Mouse (Mus musculus): ENCODE measurements around the gene Spag9. TPM values are rescaled to one million over a fixed set of nuclear protein-coding genes. Genes with fewer than 3 reads are reported as not detected.

Spag9 gene
- polyA plus RNA-seq, 1 experiment from 2014 or later = 86.6 TPM

GRCm38 (mm10) chr11:94146049-94146605 is 150.2 kb downstream of the Spag9 start:
- Histone ChIP-seq H3K4me3 (ENCODE audit: low read depth, low read length) (no peak overlapping the region), H3K27ac (ENCODE audit: low read depth, low read length) (no peak overlapping the region), H3K27me3 (ENCODE audit: control insufficient read depth, insufficient read depth, low read length) (peaks cover 3% of the 10 kb centered on the region; the same call in 1 of the 2 replicates), H3K9me3 (ENCODE audit: control insufficient read depth, low read length) (no peaks in the 10 kb centered on the region), H3K4me2 (ENCODE audit: low read depth) (no peak overlapping the region), H3K4me1 (ENCODE audit: control insufficient read depth, insufficient read depth, low read length) (peaks cover 3% of the 10 kb centered on the region; the same call in 1 of the 2 replicates), H3K9ac (ENCODE audit: low read length) (no peak overlapping the region), H3K36me3 (ENCODE audit: control insufficient read depth, insufficient read depth, low read length) (no peaks in the 10 kb centered on the region)
- DNase-seq (ENCODE audit: low spot score) (no peak), ATAC-seq (ENCODE audit: insufficient read depth, low FRiP score, low TSS enrichment) (no peak)
- 90% methylated on average over 14 of the region's 14 CpGs for WGBS

DNA sequence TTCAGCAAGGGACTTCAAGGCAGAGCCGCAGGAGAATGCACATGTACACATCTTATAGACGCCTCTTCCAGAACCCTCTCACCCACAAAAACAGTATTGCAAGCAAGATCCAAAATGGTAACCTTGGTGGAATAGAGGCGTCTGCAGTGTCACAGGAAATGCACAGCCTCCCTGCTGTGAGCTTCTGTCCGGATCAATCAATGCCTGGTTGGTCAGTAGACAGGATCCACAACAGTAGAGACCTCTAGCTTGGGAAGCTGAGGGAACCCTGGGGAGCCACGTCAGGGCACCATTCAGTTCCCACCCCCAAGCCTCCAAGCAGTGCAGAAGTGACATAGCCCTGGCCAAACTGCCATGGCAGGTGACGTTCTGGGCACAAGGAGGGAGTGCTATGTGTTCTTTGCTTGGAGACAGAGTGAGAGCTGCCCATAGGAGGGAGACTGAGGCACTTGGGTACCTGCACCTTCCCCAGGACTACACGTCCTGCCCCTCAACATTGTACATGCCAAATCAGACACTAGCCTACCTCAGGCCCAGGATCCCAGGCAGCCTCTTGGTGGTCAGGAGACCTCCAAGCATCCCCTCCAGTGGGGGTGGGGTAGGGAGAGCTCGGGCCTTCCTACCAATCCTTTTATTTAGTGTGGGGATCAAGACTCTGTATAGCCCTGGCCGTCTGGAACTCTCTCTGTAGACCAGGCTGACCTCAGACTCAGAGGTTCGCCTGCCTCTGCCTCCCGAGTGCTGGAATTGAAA is 151.0 kb downstream of the Spag9 start:
- H3K4me2 ChIP-seq (ENCODE audit: low read depth) = no peak overlapping the region
- H3K9ac ChIP-seq (ENCODE audit: low read length) = no peak overlapping the region
- no peaks in the 10 kb centered on the region for H3K9me3 ChIP-seq (ENCODE audit: control insufficient read depth, low read length)
- no peak overlapping the region for H3K4me3 ChIP-seq (ENCODE audit: low read depth, low read length)
- peaks cover 3% of the 10 kb centered on the region; the same call in 1 of the 2 replicates for H3K27me3 ChIP-seq (ENCODE audit: control insufficient read depth, insufficient read depth, low read length)
- H3K36me3 ChIP-seq (ENCODE audit: control insufficient read depth, insufficient read depth, low read length) = no peaks in the 10 kb centered on the region
- 72% methylated on average over 11 of the region's 11 CpGs for WGBS
- no peak overlapping the region for H3K27ac ChIP-seq (ENCODE audit: low read depth, low read length)
- H3K4me1 ChIP-seq (ENCODE audit: control insufficient read depth, insufficient read depth, low read length) = peaks cover 3% of the 10 kb centered on the region; the same call in 1 of the 2 replicates
- DNase-seq (ENCODE audit: low spot score) = no peak
- no peak for ATAC-seq (ENCODE audit: insufficient read depth, low FRiP score, low TSS enrichment)

DNA sequence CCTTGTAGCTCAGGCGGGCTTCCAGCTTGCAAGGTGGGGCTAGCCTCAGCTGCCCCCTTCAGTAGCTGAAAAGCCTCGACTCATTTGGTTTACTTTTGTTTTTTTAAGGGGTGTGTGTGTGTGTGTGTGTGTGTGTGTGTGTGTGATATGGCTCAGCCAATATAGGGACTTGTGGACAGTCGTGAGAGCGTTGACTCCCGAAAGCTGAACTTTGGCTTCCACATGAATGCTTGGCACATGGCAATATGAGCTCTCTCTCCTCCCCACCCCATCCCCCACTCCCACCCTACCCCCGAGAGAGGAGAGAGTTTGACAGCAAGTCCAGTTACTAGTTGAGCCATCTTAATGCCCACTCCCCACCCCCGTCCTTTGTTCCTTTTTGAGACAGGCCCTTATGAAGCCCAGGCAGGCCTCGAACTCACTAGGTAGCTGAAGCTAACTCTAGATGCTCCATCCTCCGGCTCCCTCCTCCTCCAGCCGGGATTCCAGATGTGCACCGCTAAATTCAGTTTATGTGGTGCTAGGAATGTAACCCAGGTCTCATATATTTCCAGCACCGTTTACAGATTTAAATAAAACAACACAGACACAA is 152.3 kb downstream of the Spag9 start:
- peaks cover 3% of the 10 kb centered on the region; the same call in 1 of the 2 replicates for H3K27me3 ChIP-seq (ENCODE audit: control insufficient read depth, insufficient read depth, low read length)

GRCm38 (mm10) chr11:94148931-94149491 is 153.1 kb downstream of the Spag9 start:
- H3K27me3 ChIP-seq (ENCODE audit: control insufficient read depth, insufficient read depth, low read length) = peaks cover 3% of the 10 kb centered on the region; the same call in 1 of the 2 replicates
- no peaks in the 10 kb centered on the region for H3K9me3 ChIP-seq (ENCODE audit: control insufficient read depth, low read length)
- H3K4me3 ChIP-seq (ENCODE audit: low read depth, low read length) = peak overlapping the region; percentile 36
- 0 out of 2 replicates have a peak overlapping the region, but pooled peaks have one; percentile 23 for H3K27ac ChIP-seq (ENCODE audit: low read depth, low read length)
- peaks cover 3% of the 10 kb centered on the region; the same call in 1 of the 2 replicates for H3K4me1 ChIP-seq (ENCODE audit: control insufficient read depth, insufficient read depth, low read length)
- ATAC-seq (ENCODE audit: insufficient read depth, low FRiP score, low TSS enrichment) (peak; percentile 75), DNase-seq (ENCODE audit: low spot score) (peak; percentile 60)
- H3K9ac ChIP-seq (ENCODE audit: low read length) = peak overlapping the region; percentile 83
- 1% methylated on average over 46 of the region's 46 CpGs for WGBS
- H3K4me2 ChIP-seq (ENCODE audit: low read depth) = peak overlapping the region; percentile 68
- H3K36me3 ChIP-seq (ENCODE audit: control insufficient read depth, insufficient read depth, low read length) = no peaks in the 10 kb centered on the region

More for the DNA sequence above, 152.3 kb downstream of the Spag9 start:
- Histone ChIP-seq H3K4me1 (ENCODE audit: control insufficient read depth, insufficient read depth, low read length) (peaks cover 3% of the 10 kb centered on the region; the same call in 1 of the 2 replicates), H3K9me3 (ENCODE audit: control insufficient read depth, low read length) (no peaks in the 10 kb centered on the region), H3K9ac (ENCODE audit: low read length) (no peak overlapping the region), H3K27ac (ENCODE audit: low read depth, low read length) (no peak overlapping the region), H3K4me2 (ENCODE audit: low read depth) (no peak overlapping the region; the same call in 1 of the 2 replicates), H3K36me3 (ENCODE audit: control insufficient read depth, insufficient read depth, low read length) (no peaks in the 10 kb centered on the region), H3K4me3 (ENCODE audit: low read depth, low read length) (no peak overlapping the region)
- ATAC-seq (ENCODE audit: insufficient read depth, low FRiP score, low TSS enrichment) (no peak), DNase-seq (ENCODE audit: low spot score) (peak; percentile 34)
- 52% methylated on average over 12 of the region's 12 CpGs for WGBS

- Histone ChIP-seq H3K4me2 (ENCODE audit: low read depth) (peak overlapping the region; percentile 68), H3K9ac (ENCODE audit: low read length) (peak overlapping the region; percentile 83), H3K27me3 (ENCODE audit: control insufficient read depth, insufficient read depth, low read length) (peaks cover 3% of the 10 kb centered on the region; the same call in 1 of the 2 replicates), H3K9me3 (ENCODE audit: control insufficient read depth, low read length) (no peaks in the 10 kb centered on the region), H3K27ac (ENCODE audit: low read depth, low read length) (0 out of 2 replicates have a peak overlapping the region, but pooled peaks have one; percentile 23), H3K36me3 (ENCODE audit: control insufficient read depth, insufficient read depth, low read length) (no peaks in the 10 kb centered on the region), H3K4me1 (ENCODE audit: control insufficient read depth, insufficient read depth, low read length) (peaks cover 3% of the 10 kb centered on the region; the same call in 1 of the 2 replicates), H3K4me3 (ENCODE audit: low read depth, low read length) (peak overlapping the region; percentile 36)
- peak; percentile 60 for DNase-seq (ENCODE audit: low spot score)
- ATAC-seq (ENCODE audit: insufficient read depth, low FRiP score, low TSS enrichment) = peak; percentile 23; the same call in 1 of the 2 replicates
- 25% methylated on average over 16 of the region's 16 CpGs for WGBS
Observed at GRCm38 (mm10) chr11:94149509-94150259, 153.8 kb downstream of the Spag9 start.

DNA sequence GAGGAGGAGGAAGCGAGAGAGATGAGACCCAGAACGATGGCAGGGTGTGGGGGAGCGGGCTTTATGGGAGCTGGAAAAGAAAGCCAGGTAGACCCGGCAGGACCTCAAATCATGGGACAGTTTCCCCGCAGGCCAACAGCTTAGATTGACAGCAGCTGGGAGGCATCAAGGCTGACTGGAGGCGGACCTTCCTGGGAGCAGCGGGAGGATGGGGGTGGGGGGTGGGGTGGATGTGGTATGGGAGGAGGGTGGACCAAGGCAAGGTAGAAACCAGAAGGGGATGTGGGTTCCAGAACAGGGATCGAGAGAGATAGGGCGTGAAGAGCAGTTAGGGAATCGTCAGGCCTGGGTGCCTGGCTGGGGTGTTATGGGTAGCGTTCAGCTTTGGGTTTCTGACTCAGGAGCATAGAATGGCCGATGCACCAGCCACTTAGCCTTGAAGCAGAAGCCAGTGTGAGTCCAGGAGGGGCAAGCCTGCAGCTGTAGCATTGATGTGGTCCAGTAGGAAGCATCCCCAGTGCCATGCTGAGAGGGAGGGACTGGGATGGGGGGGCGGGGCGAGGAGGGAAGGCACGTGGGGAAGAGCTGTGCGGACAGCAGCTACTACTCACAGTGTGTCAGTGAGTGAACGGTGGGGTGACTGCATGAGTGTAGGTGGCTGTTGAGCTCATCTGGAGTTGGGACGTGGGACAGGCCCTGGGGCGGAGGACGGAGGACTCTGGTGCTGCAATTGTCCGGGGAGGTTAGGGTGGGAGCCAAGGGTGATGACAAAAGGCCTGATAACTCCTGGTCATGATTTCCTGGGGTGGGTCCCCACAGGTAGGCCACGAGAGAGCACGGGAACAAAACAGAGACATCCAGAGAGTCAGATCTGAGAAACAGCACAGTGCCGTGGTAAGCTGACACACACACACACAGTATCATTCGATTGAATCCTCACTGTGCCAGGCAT is 154.9 kb downstream of the Spag9 start:
- peaks cover 3% of the 10 kb centered on the region; the same call in 1 of the 2 replicates for H3K27me3 ChIP-seq (ENCODE audit: control insufficient read depth, insufficient read depth, low read length)
- H3K4me2 ChIP-seq (ENCODE audit: low read depth) = no peak overlapping the region
- H3K9me3 ChIP-seq (ENCODE audit: control insufficient read depth, low read length) = no peaks in the 10 kb centered on the region
- no peaks in the 10 kb centered on the region for H3K36me3 ChIP-seq (ENCODE audit: control insufficient read depth, insufficient read depth, low read length)
- 33% methylated on average over 25 of the region's 25 CpGs for WGBS
- H3K27ac ChIP-seq (ENCODE audit: low read depth, low read length) = no peak overlapping the region
- no peak for ATAC-seq (ENCODE audit: insufficient read depth, low FRiP score, low TSS enrichment)
- H3K9ac ChIP-seq (ENCODE audit: low read length) = no peak overlapping the region
- no peak for DNase-seq (ENCODE audit: low spot score)
- peaks cover 3% of the 10 kb centered on the region; the same call in 1 of the 2 replicates for H3K4me1 ChIP-seq (ENCODE audit: control insufficient read depth, insufficient read depth, low read length)
- H3K4me3 ChIP-seq (ENCODE audit: low read depth, low read length) = no peak overlapping the region

DNA sequence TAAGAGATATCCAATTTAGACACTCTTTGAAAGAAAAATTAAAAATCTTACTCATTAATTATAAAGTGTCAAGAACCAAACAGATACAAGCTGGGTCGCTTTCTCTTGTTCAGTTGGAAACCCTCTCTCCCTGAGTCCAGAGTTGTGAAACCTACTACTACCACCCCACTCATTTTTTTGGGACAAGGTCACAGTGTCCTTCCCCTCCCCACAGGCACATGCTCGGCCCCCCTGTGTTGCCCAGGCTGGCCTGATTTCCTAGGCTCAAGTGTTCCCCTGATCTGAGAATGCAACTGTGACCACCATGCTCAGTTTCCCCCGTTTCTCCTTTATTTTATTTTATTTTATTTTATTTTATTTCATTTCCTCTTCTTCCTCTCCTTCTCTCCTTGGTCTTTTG is 158.3 kb downstream of the Spag9 start:
- H3K4me3 ChIP-seq (ENCODE audit: low read depth, low read length) = no peak overlapping the region
- peaks cover 3% of the 10 kb centered on the region; the same call in 1 of the 2 replicates for H3K27me3 ChIP-seq (ENCODE audit: control insufficient read depth, insufficient read depth, low read length)
- H3K9me3 ChIP-seq (ENCODE audit: control insufficient read depth, low read length) = no peaks in the 10 kb centered on the region
- H3K4me2 ChIP-seq (ENCODE audit: low read depth) = no peak overlapping the region
- DNase-seq (ENCODE audit: low spot score) (peak; percentile 6), ATAC-seq (ENCODE audit: insufficient read depth, low FRiP score, low TSS enrichment) (no peak)
- H3K36me3 ChIP-seq (ENCODE audit: control insufficient read depth, insufficient read depth, low read length) = no peaks in the 10 kb centered on the region
- H3K4me1 ChIP-seq (ENCODE audit: control insufficient read depth, insufficient read depth, low read length) = peaks cover 14% of the 10 kb centered on the region
- H3K9ac ChIP-seq (ENCODE audit: low read length) = no peak overlapping the region
- H3K27ac ChIP-seq (ENCODE audit: low read depth, low read length) = no peak overlapping the region
- WGBS = 86% methylated on average over 3 of the region's 3 CpGs
